8 mouse cellular contexts compared by ENCODE assay signal in genomic region chr4:141539213-141539767, GRCm38 (mm10). TPM values are rescaled to one million over a fixed set of nuclear protein-coding genes. Genes with fewer than 3 reads are reported as not detected.
A peak's percentile ranks its signal among the peaks of the same experiment; 100 is the strongest.
DNase-seq lines count a peak whose midpoint lies in the region; ATAC-seq lines count a peak whose summit lies in the region.

No protein-coding gene starts in this region.

- WGBS in kidney, embryonic 16.5 days = 28% methylated on average over 12 of the region's 12 CpGs
- WGBS in embryonic facial prominence, embryonic 11.5 days = 49% methylated on average over 12 of the region's 12 CpGs
- 34% methylated on average over 12 of the region's 12 CpGs for WGBS in intestine, embryonic 14.5 days

- no peak for DNase-seq in kidney, postnatal 4 days
- no peak for DNase-seq in embryonic facial prominence, embryonic 11.5 days (ENCODE audit: low spot score)
- no peak for DNase-seq in intestine, embryonic 14.5 days (ENCODE audit: low spot score)
- peak; percentile 30 for DNase-seq in naive thymus-derived CD4-positive, alpha-beta T cell, adult 2 months (ENCODE audit: low read depth)
- DNase-seq in layer of hippocampus, postnatal 36 days = no peak
- DNase-seq in ovary, adult 18-20 months (ENCODE audit: low spot score) = no peak

- H3K4me1 ChIP-seq in kidney, embryonic 16.5 days (ENCODE audit: insufficient read depth, low read length) = peaks cover 22% of the 10 kb centered on the region
- H3K4me1 ChIP-seq in embryonic facial prominence, embryonic 11.5 days (ENCODE audit: control insufficient read depth, insufficient read depth, low read length) = no peaks in the 10 kb centered on the region
- H3K4me1 ChIP-seq in intestine, embryonic 14.5 days (replicated peaks; ENCODE audit: control insufficient read depth, insufficient read depth, low read length) = peaks cover 12% of the 10 kb centered on the region; the same call in 1 of the 2 replicates

- peak overlapping the region; percentile 95 for H3K4me3 ChIP-seq in kidney, embryonic 16.5 days (ENCODE audit: low read length)
- H3K4me3 ChIP-seq in embryonic facial prominence, embryonic 11.5 days (ENCODE audit: low read depth, low read length) = peak overlapping the region; percentile 94
- H3K4me3 ChIP-seq in intestine, embryonic 14.5 days (ENCODE audit: low read depth, low read length) = peak overlapping the region; percentile 88

- H3K36me3 ChIP-seq in kidney, embryonic 16.5 days (ENCODE audit: insufficient read depth, low read length) = no peaks in the 10 kb centered on the region
- H3K36me3 ChIP-seq in embryonic facial prominence, embryonic 11.5 days (replicated peaks; ENCODE audit: control insufficient read depth, insufficient read depth, low read depth, low read length) = no peaks in the 10 kb centered on the region
- no peaks in the 10 kb centered on the region for H3K36me3 ChIP-seq in intestine, embryonic 14.5 days (ENCODE audit: control insufficient read depth, insufficient read depth, low read length)

- H3K27ac ChIP-seq in kidney, embryonic 16.5 days (ENCODE audit: low read length) = peak overlapping the region; percentile 99
- H3K27ac ChIP-seq in embryonic facial prominence, embryonic 11.5 days (replicated peaks; ENCODE audit: low read depth, low read length) = peak overlapping the region; percentile 94
- peak overlapping the region; percentile 96 for H3K27ac ChIP-seq in intestine, embryonic 14.5 days (ENCODE audit: low read depth)

- peak overlapping the region; percentile 95 for H3K4me2 ChIP-seq in kidney, embryonic 16.5 days (replicated peaks; ENCODE audit: low read depth, low read length)
- peak overlapping the region; percentile 32 for H3K4me2 ChIP-seq in embryonic facial prominence, embryonic 11.5 days (ENCODE audit: low read depth, low read length)
- H3K4me2 ChIP-seq in intestine, embryonic 14.5 days (ENCODE audit: low read length) = peak overlapping the region; percentile 97

- no peaks in the 10 kb centered on the region for H3K27me3 ChIP-seq in kidney, embryonic 16.5 days (ENCODE audit: insufficient read depth, low read length)
- no peaks in the 10 kb centered on the region for H3K27me3 ChIP-seq in embryonic facial prominence, embryonic 11.5 days (ENCODE audit: control insufficient read depth, insufficient read depth, low read length)
- H3K27me3 ChIP-seq in intestine, embryonic 14.5 days (replicated peaks; ENCODE audit: control insufficient read depth, insufficient read depth, low read length) = no peaks in the 10 kb centered on the region

- no peak for ATAC-seq in kidney, embryonic 16.5 days (ENCODE audit: low FRiP score, low TSS enrichment)
- ATAC-seq in embryonic facial prominence, embryonic 11.5 days (replicated peaks; ENCODE audit: insufficient number of reproducible peaks, low FRiP score, low TSS enrichment, low read depth) = no peak
- no peak for ATAC-seq in intestine, embryonic 14.5 days (replicated peaks; ENCODE audit: low FRiP score, low TSS enrichment, low read depth)
- ATAC-seq in granulocyte monocyte progenitor cell, adult 5-6 weeks (replicated peaks; ENCODE audit: poor library complexity, severe bottlenecking) = no peak

- H3K9me3 ChIP-seq in kidney, embryonic 16.5 days (ENCODE audit: low read length) = no peaks in the 10 kb centered on the region
- no peaks in the 10 kb centered on the region for H3K9me3 ChIP-seq in embryonic facial prominence, embryonic 11.5 days (replicated peaks; ENCODE audit: control insufficient read depth, low read length)
- no peaks in the 10 kb centered on the region for H3K9me3 ChIP-seq in intestine, embryonic 14.5 days (ENCODE audit: control insufficient read depth, low read length)

- H3K9ac ChIP-seq in kidney, embryonic 16.5 days (replicated peaks; ENCODE audit: low read length) = peak overlapping the region; percentile 97
- peak overlapping the region; percentile 92 for H3K9ac ChIP-seq in embryonic facial prominence, embryonic 11.5 days (replicated peaks; ENCODE audit: low read length)
- peak overlapping the region; percentile 92 for H3K9ac ChIP-seq in intestine, embryonic 14.5 days (ENCODE audit: low read length)

RNA-seq across cellular contexts. Expression of gene Spen, which starts 0.9 kb away (rescaled TPM):
- 9.3 and 10.5 TPM in 2 replicates for polyA plus RNA-seq in kidney, embryonic 16.5 days (2015; fragmentation: Nextera tagmentation; extraction: Ambion mirVana)
- polyA plus RNA-seq in embryonic facial prominence, embryonic 11.5 days (2014; fragmentation: Nextera tagmentation; extraction: Ambion mirVana) = 11.0 and 13.7 TPM in 2 replicates
- polyA plus RNA-seq in intestine, embryonic 14.5 days (2014; fragmentation: Nextera tagmentation; extraction: Ambion mirVana) = 12.8 and 14.9 TPM in 2 replicates
- 37.8 TPM in 2 replicates for total RNA-seq in granulocyte monocyte progenitor cell, adult 5-6 weeks (2014; fragmentation: Nextera tagmentation)
- total RNA-seq in granulocyte monocyte progenitor cell, adult 5-6 weeks (2017) = 21.4 and 25.5 TPM in 2 replicates
- 10 to 100 TPM; 55.3 to 66.7 TPM for total RNA-seq in layer of hippocampus, postnatal 36 days (2021)

Comparison
In these comparisons a context has a peak if more than half of its experiments do, and no peak if none do; other contexts are left out.
1. H3K4me2 ChIP-seq: peak in every context shown above with its lines; median percentile 97 in intestine, embryonic 14.5 days; 95 in kidney, embryonic 16.5 days; 32 in embryonic facial prominence, embryonic 11.5 days.